In the genomic region with DNA sequence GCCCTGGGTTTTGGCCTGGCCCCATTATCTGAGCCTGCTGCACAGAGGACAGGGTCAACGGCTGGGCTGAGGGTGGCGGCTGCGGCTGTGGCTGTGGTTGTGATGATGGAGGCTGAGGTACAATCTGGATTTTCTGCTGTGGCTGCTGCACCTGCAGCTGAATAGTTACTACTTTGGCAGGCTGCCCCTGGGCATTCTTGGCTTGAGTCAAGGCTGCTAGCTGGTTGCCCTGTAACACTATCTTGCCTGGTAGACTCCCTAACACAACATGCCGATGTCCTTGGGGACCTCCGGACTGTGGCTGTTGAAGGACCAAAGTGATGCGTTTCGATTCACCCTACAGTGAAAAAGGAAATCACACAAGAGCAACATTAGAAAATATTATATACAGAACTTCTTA, we compare ENCODE assay signal across 15 mouse cellular contexts. TPM values are rescaled to one million over a fixed set of nuclear protein-coding genes. Genes with fewer than 3 reads are reported as not detected.
DNase-seq lines count a peak whose midpoint lies in the region.
"Had no signal": no experiment of that assay in that cellular context is flagged by ENCODE, and none has a peak within 500 bp of the region (broad histone marks: within the 10 kb centered on the region; RNA-seq: fewer than 3 reads in every experiment).

No protein-coding gene starts in this region.

- H3K4me1 ChIP-seq in heart, embryonic 10.5 days, result no peaks in the 10 kb centered on the region
- H3K4me1 ChIP-seq: embryonic facial prominence, embryonic 10.5 days; limb, embryonic 15.5 days had no signal

- WGBS in heart, embryonic 10.5 days, result 95% methylated on average over 7 of the region's 7 CpGs

- no peak overlapping the region for H3K27ac ChIP-seq in heart, embryonic 10.5 days
- H3K27ac ChIP-seq: embryonic facial prominence, embryonic 10.5 days; limb, embryonic 15.5 days had no signal

- peaks cover 78% of the 10 kb centered on the region for H3K36me3 ChIP-seq in heart, embryonic 10.5 days

- peak; percentile 47 to 50 for DNase-seq in heart, adult 18-20 months
- DNase-seq in heart, embryonic 10.5 days (ENCODE audit: low spot score), result no peak
- DNase-seq in adrenal gland, postnatal 14 days, result peak; percentile 78
- DNase-seq in heart, adult 9 months (ENCODE audit: low spot score in 2 of 2), result peak; percentile 7 to 31
- DNase-seq in skeletal muscle tissue, adult 2 months (ENCODE audit: low read depth, low spot score), result peak; percentile 25
- no peak for DNase-seq in lung, postnatal 14 days
- DNase-seq in layer of hippocampus, adult 8-10 months (ENCODE audit: low spot score in 2 of 2), result no peak
- no peak for DNase-seq in urinary bladder, postnatal 36 days (ENCODE audit: low spot score in 2 of 2)
- DNase-seq: B cell, adult 2 months; cerebellum, adult 8-10 months; lung, adult 2 months; right cerebral cortex, postnatal 4 days; thymus, postnatal 36 days had no signal

- H3K27me3 ChIP-seq in heart, embryonic 10.5 days (ENCODE audit: insufficient read depth, poor library complexity, severe bottlenecking), result no peaks in the 10 kb centered on the region
- H3K27me3 ChIP-seq: limb, embryonic 15.5 days had no signal

- no peak overlapping the region for H3K4me3 ChIP-seq in heart, embryonic 10.5 days
- H3K4me3 ChIP-seq: embryonic facial prominence, embryonic 10.5 days; limb, embryonic 15.5 days had no signal

- H3K9me3 ChIP-seq in heart, embryonic 10.5 days, result no peaks in the 10 kb centered on the region
- H3K9me3 ChIP-seq: embryonic facial prominence, embryonic 10.5 days; limb, embryonic 15.5 days had no signal

RNA-seq across cellular contexts. Expression of gene Chd8, which starts 22.4 kb away (rescaled TPM):
- 10 to 100 TPM; 34.2 to 37.7 TPM for total RNA-seq in heart, adult 18-20 months (2021)
- 32.6 and 34.0 TPM in 2 replicates for polyA plus RNA-seq in heart, embryonic 10.5 days (2016; fragmentation: Nextera tagmentation; extraction: Ambion mirVana)
- 88.4 and 93.0 TPM in 2 replicates for total RNA-seq in adrenal gland, postnatal 14 days (2021)
- 100 to 1,000 TPM in 3 of 4 experiments, 10 to 100 TPM in 1; 94.4 to 117 (median 110) TPM for total RNA-seq in layer of hippocampus, adult 8-10 months (2022)

RNA-seq across cellular contexts. Expression of gene Supt16, which starts 37.9 kb away (rescaled TPM):
- total RNA-seq in heart, adult 18-20 months (2021), result 10 to 100 TPM; 22.3 to 23.7 TPM
- polyA plus RNA-seq in heart, embryonic 10.5 days (2016; fragmentation: Nextera tagmentation; extraction: Ambion mirVana), result 40.6 and 45.2 TPM in 2 replicates
- 56.4 and 62.2 TPM in 2 replicates for total RNA-seq in adrenal gland, postnatal 14 days (2021)
- total RNA-seq in layer of hippocampus, adult 8-10 months (2022), result 10 to 100 TPM; 50.4 to 56.5 (median 55.9) TPM

RNA-seq across cellular contexts. Expression of gene Tox4, which starts 43.8 kb away (rescaled TPM):
- 10 to 100 TPM; 30.3 to 35.8 TPM for total RNA-seq in heart, adult 18-20 months (2021)
- polyA plus RNA-seq in heart, embryonic 10.5 days (2016; fragmentation: Nextera tagmentation; extraction: Ambion mirVana), result 40.2 and 40.4 TPM in 2 replicates
- total RNA-seq in adrenal gland, postnatal 14 days (2021), result 42.7 and 46.9 TPM in 2 replicates
- 10 to 100 TPM; 58.5 to 76.8 (median 70.4) TPM for total RNA-seq in layer of hippocampus, adult 8-10 months (2022)

RNA-seq across cellular contexts. Expression of gene Rab2b, which starts 44.2 kb away (rescaled TPM):
- total RNA-seq in heart, adult 18-20 months (2021), result 1 to 10 TPM; 3.8 to 5.5 TPM
- polyA plus RNA-seq in heart, embryonic 10.5 days (2016; fragmentation: Nextera tagmentation; extraction: Ambion mirVana), result 15.5 and 17.1 TPM in 2 replicates
- 30.2 and 32.2 TPM in 2 replicates for total RNA-seq in adrenal gland, postnatal 14 days (2021)
- 10 to 100 TPM; 33.2 to 41.8 (median 37.8) TPM for total RNA-seq in layer of hippocampus, adult 8-10 months (2022)

Comparison
In these comparisons a context has a peak if more than half of its experiments do, and no peak if none do; other contexts are left out.
1. DNase-seq: peak in heart, adult 18-20 months (2 of 2), adrenal gland, postnatal 14 days (single experiment), heart, adult 9 months (2 of 2) and skeletal muscle tissue, adult 2 months (single experiment); none in heart, embryonic 10.5 days (single experiment), lung, postnatal 14 days (single experiment), layer of hippocampus, adult 8-10 months (0 of 2) and urinary bladder, postnatal 36 days (0 of 2).